Mouse (Mus musculus): ENCODE data around the gene Aldh3b1. TPM values are rescaled to one million over a fixed set of nuclear protein-coding genes. Genes with fewer than 3 reads are reported as not detected.
"Not testable (repeated sequence)": the region's sequence is repeated elsewhere in the genome, so short reads cannot be mapped to it uniquely, and the experiment has no call there.

The Aldh3b1 gene
- polyA plus RNA-seq, 1 experiment, result 7.0 TPM

GRCm38 (mm10) chr19:3960211-3960610 lies 30.6 kb upstream of the Aldh3b1 start:
- no peak for DNase-seq
- Histone ChIP-seq H3K4me3 (replicated peaks; ENCODE audit: insufficient read depth, low read depth, low read length) (no peak overlapping the region), H3K4me1 (ENCODE audit: control insufficient read depth, insufficient read depth, low read length) (peaks cover 7% of the 10 kb centered on the region; the same call in 1 of the 2 replicates), H3K27ac (ENCODE audit: insufficient read depth, low read length) (no peak overlapping the region), H3K27me3 (ENCODE audit: control insufficient read depth, insufficient read depth, low read length) (no peaks in the 10 kb centered on the region)
- WGBS, result 91% methylated on average over 5 of the region's 5 CpGs
- no peak for TF ChIP-seq POLR2A (IDR thresholded peaks at IDR 0.05; ENCODE audit: borderline replicate concordance, insufficient read depth, low read length)
- no peak for TF ChIP-seq CTCF (IDR thresholded peaks at IDR 0.05; ENCODE audit: borderline replicate concordance, insufficient read depth, low read depth, low read length)

GRCm38 (mm10) chr19:3959030-3959429 lies 29.4 kb upstream of the Aldh3b1 start:
- H3K27ac ChIP-seq (ENCODE audit: insufficient read depth, low read length), result no peak overlapping the region
- H3K4me1 ChIP-seq (ENCODE audit: control insufficient read depth, insufficient read depth, low read length), result peaks cover 7% of the 10 kb centered on the region; the same call in 1 of the 2 replicates
- no peak for DNase-seq
- H3K4me3 ChIP-seq (replicated peaks; ENCODE audit: insufficient read depth, low read depth, low read length), result no peak overlapping the region
- no peaks in the 10 kb centered on the region for H3K27me3 ChIP-seq (ENCODE audit: control insufficient read depth, insufficient read depth, low read length)
- TF ChIP-seq CTCF (IDR thresholded peaks at IDR 0.05; ENCODE audit: borderline replicate concordance, insufficient read depth, low read depth, low read length) (no peak), POLR2A (IDR thresholded peaks at IDR 0.05; ENCODE audit: borderline replicate concordance, insufficient read depth, low read length) (no peak)

- DNase-seq, result no peak
- Histone ChIP-seq H3K27ac (ENCODE audit: insufficient read depth, low read length) (no peak within 1 kb of the TSS), H3K27me3 (ENCODE audit: control insufficient read depth, insufficient read depth, low read length) (no peaks in the 10 kb centered on the region), H3K4me3 (replicated peaks; ENCODE audit: insufficient read depth, low read depth, low read length) (no peak within 1 kb of the TSS), H3K4me1 (ENCODE audit: control insufficient read depth, insufficient read depth, low read length) (peaks cover 7% of the 10 kb centered on the region; the same call in 1 of the 2 replicates)
- WGBS, result 41% methylated on average over 4 of the region's 4 CpGs
- no peak for TF ChIP-seq CTCF (IDR thresholded peaks at IDR 0.05; ENCODE audit: borderline replicate concordance, insufficient read depth, low read depth, low read length)
- TF ChIP-seq POLR2A (IDR thresholded peaks at IDR 0.05; ENCODE audit: borderline replicate concordance, insufficient read depth, low read length), result no peak
Measured at GRCm38 (mm10) chr19:3958470-3958869, 28.9 kb upstream of the Aldh3b1 start, which contains the start of gene Aldh3b3. Aldh3b3 (plus strand) TSS chr19:3958645.

GRCm38 (mm10) chr19:3957296-3958036 lies 27.9 kb upstream of the Aldh3b1 start:
- not testable (repeated sequence) for H3K4me3 ChIP-seq (replicated peaks; ENCODE audit: insufficient read depth, low read depth, low read length); H3K27ac ChIP-seq (ENCODE audit: insufficient read depth, low read length); H3K27me3 ChIP-seq (ENCODE audit: control insufficient read depth, insufficient read depth, low read length); H3K4me1 ChIP-seq (ENCODE audit: control insufficient read depth, insufficient read depth, low read length); DNase-seq
- 72% methylated on average over 5 of the region's 5 CpGs for WGBS

GRCm38 (mm10) chr19:3955804-3956203 lies 26.2 kb upstream of the Aldh3b1 start:
- H3K27me3 ChIP-seq (ENCODE audit: control insufficient read depth, insufficient read depth, low read length), result no peaks in the 10 kb centered on the region
- H3K4me3 ChIP-seq (replicated peaks; ENCODE audit: insufficient read depth, low read depth, low read length), result no peak overlapping the region
- 12% methylated on average over 4 of the region's 4 CpGs for WGBS
- peaks cover 7% of the 10 kb centered on the region; the same call in 1 of the 2 replicates for H3K4me1 ChIP-seq (ENCODE audit: control insufficient read depth, insufficient read depth, low read length)
- no peak overlapping the region for H3K27ac ChIP-seq (ENCODE audit: insufficient read depth, low read length)
- TF ChIP-seq CTCF (IDR thresholded peaks at IDR 0.05; ENCODE audit: borderline replicate concordance, insufficient read depth, low read depth, low read length), result no peak
- TF ChIP-seq POLR2A (IDR thresholded peaks at IDR 0.05; ENCODE audit: borderline replicate concordance, insufficient read depth, low read length), result no peak
- DNase-seq, result peak; percentile 21 to 27

- Histone ChIP-seq H3K27me3 (ENCODE audit: control insufficient read depth, insufficient read depth, low read length) (no peaks in the 10 kb centered on the region), H3K4me1 (ENCODE audit: control insufficient read depth, insufficient read depth, low read length) (peaks cover 7% of the 10 kb centered on the region; the same call in 1 of the 2 replicates), H3K4me3 (replicated peaks; ENCODE audit: insufficient read depth, low read depth, low read length) (no peak overlapping the region), H3K27ac (ENCODE audit: insufficient read depth, low read length) (no peak overlapping the region)
- TF ChIP-seq CTCF (IDR thresholded peaks at IDR 0.05; ENCODE audit: borderline replicate concordance, insufficient read depth, low read depth, low read length), result no peak
- no peak for TF ChIP-seq POLR2A (IDR thresholded peaks at IDR 0.05; ENCODE audit: borderline replicate concordance, insufficient read depth, low read length)
- 64% methylated on average over 3 of the region's 3 CpGs for WGBS
- DNase-seq, result no peak
Measured at GRCm38 (mm10) chr19:3955033-3955432, 25.4 kb upstream of the Aldh3b1 start.

GRCm38 (mm10) chr19:3952099-3952498 lies 22.5 kb upstream of the Aldh3b1 start:
- Histone ChIP-seq H3K4me1 (ENCODE audit: control insufficient read depth, insufficient read depth, low read length) (peaks cover 3% of the 10 kb centered on the region; the same call in 1 of the 2 replicates), H3K4me3 (replicated peaks; ENCODE audit: insufficient read depth, low read depth, low read length) (no peak overlapping the region), H3K27ac (ENCODE audit: insufficient read depth, low read length) (no peak overlapping the region), H3K27me3 (ENCODE audit: control insufficient read depth, insufficient read depth, low read length) (no peaks in the 10 kb centered on the region)
- no peak for DNase-seq
- TF ChIP-seq CTCF (IDR thresholded peaks at IDR 0.05; ENCODE audit: borderline replicate concordance, insufficient read depth, low read depth, low read length) (no peak), POLR2A (IDR thresholded peaks at IDR 0.05; ENCODE audit: borderline replicate concordance, insufficient read depth, low read length) (no peak)
- WGBS, result 65% methylated on average over 1 of the region's 1 CpGs

- Histone ChIP-seq H3K4me1 (ENCODE audit: control insufficient read depth, insufficient read depth, low read length) (peaks cover 3% of the 10 kb centered on the region; the same call in 1 of the 2 replicates), H3K27me3 (ENCODE audit: control insufficient read depth, insufficient read depth, low read length) (no peaks in the 10 kb centered on the region), H3K4me3 (replicated peaks; ENCODE audit: insufficient read depth, low read depth, low read length) (no peak overlapping the region), H3K27ac (ENCODE audit: insufficient read depth, low read length) (no peak overlapping the region)
- no peak for DNase-seq
- TF ChIP-seq CTCF (IDR thresholded peaks at IDR 0.05; ENCODE audit: borderline replicate concordance, insufficient read depth, low read depth, low read length), result no peak
- TF ChIP-seq POLR2A (IDR thresholded peaks at IDR 0.05; ENCODE audit: borderline replicate concordance, insufficient read depth, low read length), result no peak
Measured at GRCm38 (mm10) chr19:3951461-3951860, 21.9 kb upstream of the Aldh3b1 start.
